8 mouse cellular contexts compared by ENCODE assay signal in the genomic region with DNA sequence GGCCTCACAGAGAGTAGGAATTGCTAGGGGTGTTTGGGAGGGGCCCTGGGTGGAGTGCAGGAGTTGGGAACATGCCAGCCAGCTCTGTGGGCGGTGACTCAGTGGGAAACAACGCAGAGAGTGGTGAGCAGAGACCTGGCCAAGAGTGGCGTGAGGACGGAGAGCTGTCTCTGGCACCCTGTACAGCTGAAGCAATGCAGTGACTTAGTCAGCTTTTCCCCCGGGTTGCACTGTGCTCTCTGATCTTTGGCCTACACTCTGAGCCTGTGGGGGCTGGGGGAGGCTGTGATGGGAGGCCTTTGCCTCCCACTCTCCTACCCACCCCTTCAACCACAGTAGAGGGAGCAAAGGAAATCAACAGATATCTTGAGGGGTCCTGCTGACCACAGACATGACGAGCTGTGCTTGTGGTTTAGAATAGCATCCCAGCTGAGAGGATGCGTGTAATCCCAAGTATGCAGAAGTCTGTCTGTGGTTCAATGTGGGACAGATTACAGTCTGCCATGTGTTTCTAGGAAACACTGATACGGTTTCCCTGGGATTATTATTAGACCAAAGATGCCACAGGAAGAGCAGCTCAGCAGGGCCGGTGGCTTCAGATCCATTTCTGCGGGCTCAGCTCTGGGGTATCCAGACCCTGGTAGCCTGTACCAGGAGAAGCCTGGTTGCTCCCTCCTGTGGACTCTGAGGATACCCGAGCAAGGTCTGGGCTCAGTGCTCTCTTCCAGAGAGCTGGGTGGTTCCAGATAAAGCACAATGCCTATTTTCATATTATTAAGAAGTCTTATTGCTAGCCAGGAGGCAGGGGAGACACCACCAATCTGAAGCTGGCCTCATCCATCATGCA.
DNase-seq lines count a peak whose midpoint lies in the region; ATAC-seq and TF ChIP-seq lines count a peak whose summit lies in the region.

No protein-coding gene starts in this region.

- DNase-seq in 3134 (ENCODE audit: extremely low read depth, insufficient read length, low spot score), result peak; percentile 88
- no peak for DNase-seq in Patski (ENCODE audit: low read depth, low spot score)
- DNase-seq in heart, adult 11 months, result peak; percentile 96
- DNase-seq in lung, postnatal 4 days, result peak; percentile 75 to 81
- DNase-seq in frontal cortex, adult 2 months (ENCODE audit: extremely low spot score in 1 of 2, low spot score in 1 of 2), result no peak
- no peak for DNase-seq in cerebellum, adult 8-10 months

- no peak for TF ChIP-seq CTCF in Patski (IDR thresholded peaks at IDR 0.05)

- POLR2A ChIA-PET in Patski (lab: Charles Lee), result no interaction called here

- no peak overlapping the region for H3K27ac ChIP-seq in kidney, embryonic 15.5 days

- H3K9ac ChIP-seq in kidney, embryonic 15.5 days, result no peak overlapping the region

- no peak overlapping the region for H3K4me2 ChIP-seq in kidney, embryonic 15.5 days

- no peak overlapping the region for H3K4me3 ChIP-seq in kidney, embryonic 15.5 days (replicated peaks)

- H3K9me3 ChIP-seq in kidney, embryonic 15.5 days (replicated peaks), result no peaks in the 10 kb centered on the region

- CTCF ChIA-PET in Patski (lab: Charles Lee), result interaction anchor here (1.2 to 1.3 kb wide), 3 partner anchors 17 to 102 kb away, joined by 3 to 4 read pairs (median 3); no protein-coding TSS in a partner anchor

- H3K36me3 ChIP-seq in kidney, embryonic 15.5 days, result no peaks in the 10 kb centered on the region

- in situ Hi-C loops in Patski (cut with MboI; ENCODE audit: low pct_unique_long_range_greater_than_20kb), result no loop called here

- no peaks in the 10 kb centered on the region for H3K27me3 ChIP-seq in Patski
- no peaks in the 10 kb centered on the region for H3K27me3 ChIP-seq in kidney, embryonic 15.5 days

- peaks cover 26% of the 10 kb centered on the region for H3K4me1 ChIP-seq in kidney, embryonic 15.5 days

- WGBS in kidney, embryonic 15.5 days, result 55% methylated on average over 11 of the region's 11 CpGs

- peak; percentile 86 for ATAC-seq in Patski
- ATAC-seq in kidney, embryonic 15.5 days (replicated peaks; ENCODE audit: low FRiP score), result peak; percentile 66
- ATAC-seq in erythroid progenitor cell, adult 5-6 weeks (replicated peaks; ENCODE audit: low FRiP score, poor library complexity, severe bottlenecking), result no peak

Comparison
In these comparisons a context has a peak if more than half of its experiments do, and no peak if none do; other contexts are left out.
1. DNase-seq: peak in 3134 (single experiment), heart, adult 11 months (single experiment) and lung, postnatal 4 days (2 of 2); none in Patski (single experiment), frontal cortex, adult 2 months (0 of 2) and cerebellum, adult 8-10 months (single experiment).